Mouse (Mus musculus) cortical plate, adult 2 months (tissue): Measurements from ENCODE around the gene Ppme1.

Source experiments
- CTCF ChIP-seq: fragments of 200-500 bp; IDR thresholded peaks from 2 replicates; pipeline ENCODE4 v1.5.1; 2011; ENCODE audit warnings: mild to moderate bottlenecking, control low read depth, low read length; ENCODE audit not compliant: insufficient read depth; ENCODE audit errors: extremely low read depth
- POLR2A ChIP-seq: fragments of 200-500 bp; IDR thresholded peaks from 2 replicates; pipeline ENCODE4 v1.6.1; 2011; ENCODE audit warnings: mild to moderate bottlenecking, low read length, control low read depth; ENCODE audit not compliant: insufficient read depth; ENCODE audit errors: extremely low read depth

DNA sequence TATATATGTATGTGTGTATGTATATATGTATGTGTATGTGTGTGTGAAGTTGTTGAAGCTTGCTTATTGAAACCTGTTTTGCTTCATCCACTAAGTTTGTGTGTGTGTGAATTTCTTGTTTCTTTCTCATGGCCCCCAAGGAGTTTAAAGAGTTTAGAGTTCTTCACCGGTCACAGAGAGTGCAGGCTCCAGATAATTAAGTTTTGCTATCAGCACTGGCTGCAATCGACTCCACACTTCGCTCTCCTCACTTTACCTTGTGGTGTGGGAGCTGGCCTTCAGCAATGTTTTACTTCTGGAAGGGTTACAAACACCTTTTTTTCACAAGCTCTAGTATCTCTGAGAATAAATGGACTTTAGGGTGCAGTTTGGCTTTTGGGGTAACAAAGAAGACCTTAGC lies 40.8 kb downstream of the Ppme1 start:
- TF ChIP-seq CTCF: no peak
- no peak for TF ChIP-seq POLR2A
